Mouse (Mus musculus) heart, adult 2 months (tissue): ENCODE results near the gene Sp1.

Source experiments
- CTCF ChIP-seq: fragments of 200-600 bp; IDR thresholded peaks from 2 replicates; pipeline ENCODE4 v1.8.1; 2022; ENCODE audit warnings: antibody characterized with exemption, mild to moderate bottlenecking, moderate library complexity
- POLR2A ChIP-seq: fragments of 200-500 bp; IDR thresholded peaks from 2 replicates; pipeline ENCODE4 v1.6.1; 2011; ENCODE audit warnings: mild to moderate bottlenecking, low read depth, low read length, control low read depth; ENCODE audit not compliant: insufficient read depth

GRCm38 (mm10) chr15:102413687-102414086 lies 7.7 kb downstream of the Sp1 start:
- no peak for TF ChIP-seq CTCF
- TF ChIP-seq POLR2A: no peak
